Mouse (Mus musculus): ENCODE data around the gene Trp53rkb. TPM values are rescaled to one million over a fixed set of nuclear protein-coding genes. Genes with fewer than 3 reads are reported as not detected.
"Not testable (repeated sequence)": the region's sequence is repeated elsewhere in the genome, so short reads cannot be mapped to it uniquely, and the experiment has no call there.

Gene Trp53rkb
- polyA plus RNA-seq, 1 experiment from 2014 or later: 6.1 TPM

DNA sequence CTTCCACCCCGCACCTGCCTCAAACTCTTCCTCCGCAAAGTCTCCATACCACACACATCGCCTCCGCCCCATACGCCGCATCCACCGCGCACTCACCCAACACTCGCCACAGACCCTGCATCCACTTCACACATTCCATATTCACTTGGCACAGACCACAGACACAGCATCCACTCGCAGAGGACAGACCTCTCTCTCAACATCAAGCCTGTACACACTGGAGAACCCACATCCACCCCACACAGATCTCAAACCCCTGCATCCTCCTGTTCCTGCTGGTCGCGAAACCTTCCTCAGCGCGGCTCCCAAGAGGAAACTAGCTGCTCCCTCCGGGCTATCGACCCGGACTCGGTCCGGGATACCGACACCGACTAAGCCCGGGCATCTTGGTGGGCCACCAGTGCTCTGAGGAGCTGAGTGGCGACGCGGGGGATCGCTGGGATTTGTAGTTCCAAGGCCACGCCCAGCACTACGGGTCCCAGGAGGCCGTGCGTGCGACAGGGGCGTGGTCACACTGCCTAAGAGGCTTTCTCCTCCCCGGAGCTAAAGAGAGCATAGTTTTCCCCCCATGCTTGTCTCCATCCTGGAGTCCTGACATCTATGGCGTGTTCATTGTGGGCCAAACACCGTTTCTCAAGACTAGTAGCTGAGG, 5.9 kb upstream of the Trp53rkb start:
- Histone ChIP-seq H3K4me1 (ENCODE audit: control insufficient read depth, insufficient read depth, low read length) (peaks cover 7% of the 10 kb centered on the region; the same call in 1 of the 2 replicates), H3K36me3 (ENCODE audit: control insufficient read depth, insufficient read depth, low read length) (no peaks in the 10 kb centered on the region), H3K9ac (ENCODE audit: low read depth, low read length) (peak overlapping the region; percentile 75), H3K27ac (ENCODE audit: low read length) (no peak overlapping the region), H3K9me3 (ENCODE audit: control insufficient read depth, low read length) (no peaks in the 10 kb centered on the region), H3K4me2 (ENCODE audit: low read depth, low read length) (peak overlapping the region; percentile 85), H3K27me3 (replicated peaks; ENCODE audit: control insufficient read depth, insufficient read depth, low read length) (no peaks in the 10 kb centered on the region), H3K4me3 (ENCODE audit: low read length) (peak overlapping the region; percentile 78)
- WGBS: under 1% methylated on average over 35 of the region's 35 CpGs
- peak; percentile 95 for ATAC-seq

GRCm38 (mm10) chr2:166791738-166792137, 593 bp upstream of the Trp53rkb start:
- ATAC-seq: no peak
- Histone ChIP-seq H3K4me3 (ENCODE audit: low read length) (no peak overlapping the region), H3K4me1 (ENCODE audit: control insufficient read depth, insufficient read depth, low read length) (peaks cover 14% of the 10 kb centered on the region), H3K27me3 (replicated peaks; ENCODE audit: control insufficient read depth, insufficient read depth, low read length) (no peaks in the 10 kb centered on the region), H3K27ac (ENCODE audit: low read length) (no peak overlapping the region), H3K4me2 (ENCODE audit: low read depth, low read length) (no peak overlapping the region), H3K9me3 (ENCODE audit: control insufficient read depth, low read length) (no peaks in the 10 kb centered on the region), H3K9ac (ENCODE audit: low read depth, low read length) (no peak overlapping the region), H3K36me3 (ENCODE audit: control insufficient read depth, insufficient read depth, low read length) (no peaks in the 10 kb centered on the region)
- WGBS: 76% methylated on average over 5 of the region's 5 CpGs

DNA sequence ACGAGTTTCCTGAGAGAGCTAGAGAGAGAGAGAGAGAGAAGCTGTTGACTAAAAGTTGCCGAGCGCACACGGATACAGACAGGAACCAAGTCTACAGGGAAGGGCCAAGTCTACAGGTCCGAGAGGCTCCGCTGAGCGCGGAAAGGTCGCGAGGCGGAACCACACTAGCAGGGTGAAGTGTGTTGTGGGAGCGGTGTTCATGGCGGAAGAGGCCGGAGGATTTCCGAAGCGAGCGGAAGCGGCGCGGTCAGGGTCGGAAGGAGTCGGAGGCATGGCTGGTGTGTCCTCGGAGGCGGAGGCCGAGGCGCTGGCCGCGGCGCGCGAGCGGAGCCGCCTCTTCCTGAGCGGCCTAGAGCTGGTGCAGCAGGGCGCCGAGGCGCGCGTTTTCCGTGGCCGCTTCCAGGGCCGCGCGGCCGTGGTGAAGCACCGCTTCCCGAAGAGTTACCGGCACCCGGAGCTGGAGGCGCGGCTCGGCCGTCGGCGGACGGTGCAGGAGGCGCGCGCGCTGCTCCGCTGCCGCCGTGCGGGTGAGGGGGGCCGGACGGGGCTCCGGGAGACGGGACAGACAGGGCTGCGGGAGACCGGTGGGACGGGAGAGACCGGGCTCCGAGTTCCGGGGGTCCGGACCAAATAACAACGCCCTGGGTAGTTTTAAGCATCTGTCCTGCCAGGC, 1.3 kb downstream of the Trp53rkb start:
- H3K27me3 ChIP-seq (replicated peaks; ENCODE audit: control insufficient read depth, insufficient read depth, low read length); H3K9me3 ChIP-seq (ENCODE audit: control insufficient read depth, low read length); H3K36me3 ChIP-seq (ENCODE audit: control insufficient read depth, insufficient read depth, low read length): not testable (repeated sequence)
- peak; percentile 93 for ATAC-seq
- peak overlapping the region; percentile 86 for H3K9ac ChIP-seq (ENCODE audit: low read depth, low read length)
- peaks cover 12% of the 10 kb centered on the region for H3K4me1 ChIP-seq (ENCODE audit: control insufficient read depth, insufficient read depth, low read length)
- H3K4me3 ChIP-seq (ENCODE audit: low read length): peak overlapping the region; percentile 77
- peak overlapping the region; percentile 72 for H3K4me2 ChIP-seq (ENCODE audit: low read depth, low read length)
- under 1% methylated on average over 74 of the region's 76 CpGs for WGBS
- peak overlapping the region; percentile 37; the same call in 1 of the 2 replicates for H3K27ac ChIP-seq (ENCODE audit: low read length)

- no peak overlapping the region for H3K4me2 ChIP-seq (ENCODE audit: low read depth, low read length)
- WGBS: 79% methylated on average over 11 of the region's 11 CpGs
- no peaks in the 10 kb centered on the region for H3K9me3 ChIP-seq (ENCODE audit: control insufficient read depth, low read length)
- H3K4me3 ChIP-seq (ENCODE audit: low read length): no peak overlapping the region
- H3K9ac ChIP-seq (ENCODE audit: low read depth, low read length): no peak overlapping the region
- H3K36me3 ChIP-seq (ENCODE audit: control insufficient read depth, insufficient read depth, low read length): peaks cover 2% of the 10 kb centered on the region; the same call in 1 of the 2 replicates
- H3K4me1 ChIP-seq (ENCODE audit: control insufficient read depth, insufficient read depth, low read length): no peaks in the 10 kb centered on the region; the same call in 1 of the 2 replicates
- H3K27ac ChIP-seq (ENCODE audit: low read length): no peak overlapping the region
- ATAC-seq: no peak
- H3K27me3 ChIP-seq (replicated peaks; ENCODE audit: control insufficient read depth, insufficient read depth, low read length): no peaks in the 10 kb centered on the region
Measured at GRCm38 (mm10) chr2:166799615-166800472, 7.5 kb downstream of the Trp53rkb start.

DNA sequence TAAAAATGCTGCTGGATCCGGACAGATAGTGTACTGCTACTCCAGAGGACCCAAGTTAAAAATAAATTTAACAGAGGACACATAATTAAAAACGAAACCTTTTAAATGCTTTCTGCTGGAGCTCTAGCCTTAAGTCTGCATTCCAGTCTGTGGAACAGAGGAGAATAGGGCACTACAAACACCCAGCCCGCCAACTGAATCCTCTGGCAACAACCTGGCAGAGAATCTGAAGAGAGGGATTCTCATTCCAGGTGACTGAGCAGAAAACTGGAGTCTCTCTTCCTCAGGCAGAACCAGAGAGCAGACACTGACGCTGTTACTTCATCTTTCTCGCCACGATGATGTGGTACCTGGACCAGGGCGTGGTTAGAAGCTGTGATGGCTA, 8.1 kb downstream of the Trp53rkb start:
- no peak for ATAC-seq
- H3K9me3 ChIP-seq (ENCODE audit: control insufficient read depth, low read length): no peaks in the 10 kb centered on the region
- no peak overlapping the region for H3K9ac ChIP-seq (ENCODE audit: low read depth, low read length)
- no peak overlapping the region for H3K4me3 ChIP-seq (ENCODE audit: low read length)
- H3K36me3 ChIP-seq (ENCODE audit: control insufficient read depth, insufficient read depth, low read length): peaks cover 2% of the 10 kb centered on the region; the same call in 1 of the 2 replicates
- H3K4me1 ChIP-seq (ENCODE audit: control insufficient read depth, insufficient read depth, low read length): no peaks in the 10 kb centered on the region
- no peak overlapping the region for H3K27ac ChIP-seq (ENCODE audit: low read length)
- H3K4me2 ChIP-seq (ENCODE audit: low read depth, low read length): no peak overlapping the region
- 85% methylated on average over 7 of the region's 7 CpGs for WGBS
- H3K27me3 ChIP-seq (replicated peaks; ENCODE audit: control insufficient read depth, insufficient read depth, low read length): no peaks in the 10 kb centered on the region

DNA sequence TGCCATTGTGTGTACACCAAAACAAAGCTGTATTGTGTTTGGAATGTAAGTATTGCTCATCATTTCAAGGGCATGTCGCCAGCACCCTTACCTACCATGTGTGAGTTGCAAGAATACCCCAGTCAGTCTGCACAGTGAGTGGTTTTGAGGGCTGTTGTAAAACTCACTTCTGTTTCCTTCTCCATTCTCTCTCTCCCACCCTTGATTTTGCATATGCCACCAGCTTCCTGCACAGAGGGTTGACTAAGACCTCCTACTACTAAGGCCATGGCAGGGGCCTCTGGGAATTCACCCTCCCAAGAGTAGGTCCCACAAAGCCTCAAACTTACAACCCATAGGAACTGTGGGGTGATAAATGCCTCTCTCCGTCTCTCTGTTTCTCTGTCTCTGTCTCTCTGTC, 9.1 kb downstream of the Trp53rkb start:
- Histone ChIP-seq H3K9me3 (ENCODE audit: control insufficient read depth, low read length) (no peaks in the 10 kb centered on the region), H3K36me3 (ENCODE audit: control insufficient read depth, insufficient read depth, low read length) (peaks cover 2% of the 10 kb centered on the region; the same call in 1 of the 2 replicates), H3K4me1 (ENCODE audit: control insufficient read depth, insufficient read depth, low read length) (no peaks in the 10 kb centered on the region), H3K9ac (ENCODE audit: low read depth, low read length) (no peak overlapping the region), H3K27me3 (replicated peaks; ENCODE audit: control insufficient read depth, insufficient read depth, low read length) (no peaks in the 10 kb centered on the region), H3K4me2 (ENCODE audit: low read depth, low read length) (no peak overlapping the region), H3K4me3 (ENCODE audit: low read length) (no peak overlapping the region), H3K27ac (ENCODE audit: low read length) (no peak overlapping the region)
- no peak for ATAC-seq
- WGBS: 81% methylated on average over 2 of the region's 2 CpGs

DNA sequence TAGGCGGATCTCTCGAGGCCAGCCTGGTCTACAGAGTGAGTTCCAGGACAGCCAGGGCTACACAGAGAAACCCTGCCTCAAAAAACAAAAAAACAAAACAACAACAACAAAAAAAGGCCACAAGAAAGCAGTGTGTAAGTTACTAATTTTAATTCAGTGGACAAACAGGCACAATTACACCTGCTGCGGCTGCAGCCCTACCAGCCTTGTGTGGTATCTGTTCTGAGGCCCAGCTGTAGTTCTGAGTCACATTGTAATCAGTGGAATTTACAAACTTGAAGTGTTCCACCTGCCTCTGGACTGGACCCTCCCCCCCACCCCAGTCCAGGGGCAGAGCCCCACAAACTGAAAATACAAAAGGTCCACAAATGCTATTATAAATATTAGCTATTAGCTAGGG, 11.0 kb downstream of the Trp53rkb start:
- H3K4me3 ChIP-seq (ENCODE audit: low read length): no peak overlapping the region
- ATAC-seq: no peak
- peaks cover 6% of the 10 kb centered on the region for H3K4me1 ChIP-seq (ENCODE audit: control insufficient read depth, insufficient read depth, low read length)
- H3K4me2 ChIP-seq (ENCODE audit: low read depth, low read length): no peak overlapping the region
- no peaks in the 10 kb centered on the region for H3K36me3 ChIP-seq (ENCODE audit: control insufficient read depth, insufficient read depth, low read length)
- H3K27ac ChIP-seq (ENCODE audit: low read length): no peak overlapping the region
- no peak overlapping the region for H3K9ac ChIP-seq (ENCODE audit: low read depth, low read length)
- no peaks in the 10 kb centered on the region for H3K27me3 ChIP-seq (replicated peaks; ENCODE audit: control insufficient read depth, insufficient read depth, low read length)
- H3K9me3 ChIP-seq (ENCODE audit: control insufficient read depth, low read length): no peaks in the 10 kb centered on the region
- WGBS: 82% methylated on average over 3 of the region's 3 CpGs

DNA sequence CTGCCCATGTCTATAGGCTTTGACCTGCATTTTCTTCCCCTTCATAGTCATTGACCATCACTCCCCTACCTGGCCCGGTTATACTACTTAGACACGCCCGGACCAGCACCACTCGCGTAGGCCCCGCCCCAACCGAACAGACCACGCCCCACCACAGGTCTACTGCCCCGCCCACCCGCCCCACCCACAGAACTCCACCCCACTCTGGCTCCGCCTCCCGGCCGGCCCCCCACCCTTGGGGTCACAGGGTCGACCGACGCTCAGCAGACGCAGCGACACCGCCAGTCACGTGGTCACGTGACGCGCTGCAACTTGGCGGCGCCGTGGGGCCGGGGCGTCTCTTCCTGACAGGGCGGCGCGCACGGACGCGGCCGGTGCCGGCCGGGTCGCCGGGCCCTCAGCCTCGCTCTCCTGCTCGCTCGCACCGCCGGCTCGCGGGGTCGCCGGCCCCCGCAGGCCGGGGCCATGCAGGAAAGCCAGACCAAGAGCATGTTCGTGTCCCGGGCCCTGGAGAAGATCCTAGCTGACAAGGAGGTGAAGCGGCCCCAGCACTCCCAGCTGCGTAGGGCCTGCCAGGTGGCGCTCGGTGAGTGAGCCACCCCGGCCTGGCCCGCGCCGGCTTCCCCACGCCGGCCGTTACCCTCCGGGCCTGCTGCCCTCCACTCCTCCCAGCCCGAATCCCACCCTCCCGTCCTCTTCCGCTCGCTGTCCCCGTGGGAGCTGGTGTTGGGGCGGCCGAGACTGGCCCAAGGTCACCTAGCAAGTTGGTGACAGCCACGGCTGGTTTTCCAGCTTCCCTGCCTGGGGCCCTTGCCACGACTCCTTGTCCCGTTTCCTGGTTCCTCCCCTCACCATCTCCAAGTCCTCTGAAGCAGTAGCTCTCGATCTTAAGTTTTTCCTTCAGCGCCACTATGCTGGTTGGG, 13.2 kb downstream of the Trp53rkb start, which contains the start of gene Arfgef2:
Gene Arfgef2, plus strand, starts transcription at position 339 of the 923 bp plus-strand sequence.
- peaks cover 6% of the 10 kb centered on the region for H3K4me1 ChIP-seq (ENCODE audit: control insufficient read depth, insufficient read depth, low read length)
- WGBS: under 1% methylated on average over 76 of the region's 76 CpGs
- peak within 1 kb of the TSS; percentile 86 for H3K4me3 ChIP-seq (ENCODE audit: low read length)
- H3K9me3 ChIP-seq (ENCODE audit: control insufficient read depth, low read length): no peaks in the 10 kb centered on the region
- H3K4me2 ChIP-seq (ENCODE audit: low read depth, low read length): peak within 1 kb of the TSS; percentile 51
- peak within 1 kb of the TSS; percentile 88 for H3K27ac ChIP-seq (ENCODE audit: low read length)
- no peaks in the 10 kb centered on the region for H3K27me3 ChIP-seq (replicated peaks; ENCODE audit: control insufficient read depth, insufficient read depth, low read length)
- ATAC-seq: peak; percentile 95
- no peaks in the 10 kb centered on the region for H3K36me3 ChIP-seq (ENCODE audit: control insufficient read depth, insufficient read depth, low read length)
- H3K9ac ChIP-seq (ENCODE audit: low read depth, low read length): peak within 1 kb of the TSS; percentile 88
